Mouse (Mus musculus): Measurements from ENCODE around the gene Slc5a2.

DNA sequence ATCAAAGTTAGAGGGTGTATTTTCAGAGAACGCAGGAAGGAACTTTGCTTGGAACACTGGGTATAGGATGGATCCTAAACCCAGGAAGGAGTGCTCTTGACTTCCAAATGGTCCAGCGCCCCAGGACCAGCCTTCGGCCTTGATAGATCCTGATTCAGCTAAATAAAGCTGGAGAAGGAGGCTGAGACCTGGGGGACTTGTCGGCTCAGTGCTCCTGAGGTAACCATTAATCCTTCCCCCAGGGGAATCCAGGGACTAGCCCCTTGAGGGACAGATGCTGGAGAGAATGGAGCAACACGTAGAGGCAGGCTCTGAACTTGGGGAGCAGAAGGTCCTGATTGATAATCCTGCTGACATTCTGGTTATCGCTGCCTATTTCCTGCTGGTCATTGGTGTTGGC is at the start of gene Slc5a2:
- TF ChIP-seq CTCF (IDR thresholded peaks at IDR 0.05; ENCODE audit: extremely low read depth, insufficient read depth, low read length) (no peak), POLR2A (IDR thresholded peaks at IDR 0.05; ENCODE audit: extremely low read depth, insufficient read depth, low read length) (no peak)

All from cortical plate, adult 2 months (tissue).